Mouse (Mus musculus) liver, adult 2 months (tissue): ENCODE measurements at regions not wholly inside any gene's neighbourhood (a gene's known extent, or its start where the extent isn't known, plus 50 kb on each side); places are given as distances from the start of the nearest gene placed in this dataset.

Source experiments
- DNase-seq: peaks from one replicate; pipeline ENCODE4 v3.0.0-alpha.2; 2011; ENCODE audit warnings: low read depth, low spot score; ENCODE audit errors: extremely low read depth
- H3K27ac ChIP-seq: fragments of 200-500 bp; replicated peaks from 2 replicates; pipeline ENCODE4 v1.5.1; 2012; ENCODE audit warnings: low read depth, mild to moderate bottlenecking, control low read depth, inconsistent platforms, low read length; ENCODE audit not compliant: insufficient read depth
- H3K27me3 ChIP-seq: fragments of 200-500 bp; 2 replicates; pipeline ENCODE4 v1.6.1; 2012; ENCODE audit warnings: mild to moderate bottlenecking, moderate library complexity, low read length, inconsistent platforms; ENCODE audit not compliant: control insufficient read depth, insufficient read depth
- H3K36me3 ChIP-seq: fragments of 200-500 bp; 2 replicates; pipeline ENCODE4 v1.6.1; 2012; ENCODE audit warnings: low read length, inconsistent platforms; ENCODE audit not compliant: control insufficient read depth, insufficient read depth
- H3K4me1 ChIP-seq: fragments of 200-500 bp; 2 replicates; pipeline ENCODE4 v1.6.1; 2011; ENCODE audit warnings: low read length; ENCODE audit not compliant: control insufficient read depth, insufficient read depth
- H3K4me3 ChIP-seq: fragments of 200-500 bp; 2 replicates; pipeline ENCODE4 v1.5.1; 2011; ENCODE audit warnings: low read depth, mild to moderate bottlenecking, control low read depth, low read length, moderate library complexity; ENCODE audit not compliant: insufficient read depth
- H3K79me2 ChIP-seq: fragments of 200-500 bp; 2 replicates; pipeline ENCODE4 v1.6.1; 2012; ENCODE audit warnings: inconsistent platforms, mild to moderate bottlenecking, low read length, moderate library complexity; ENCODE audit not compliant: control insufficient read depth, insufficient read depth
- H3K9ac ChIP-seq: fragments of 200-500 bp; 2 replicates; pipeline ENCODE4 v1.6.1; 2012; ENCODE audit warnings: low read depth, mild to moderate bottlenecking, control low read depth, inconsistent platforms, low read length
- CTCF ChIP-seq: fragments of 200-500 bp; IDR thresholded peaks from 2 replicates; pipeline ENCODE4 v1.5.1; 2011; ENCODE audit warnings: low read depth, low read length, control low read depth
- POLR2A ChIP-seq: fragments of 200-500 bp; IDR thresholded peaks from 2 replicates; pipeline ENCODE4 v1.6.1; 2011; ENCODE audit warnings: low read length, control low read depth; ENCODE audit not compliant: insufficient read depth; ENCODE audit errors: extremely low read depth
- WGBS: fragments of 180-500 bp; shearing (Covaris S2); methylation state at CpG from one replicate; pipeline ENCODE4 v1.1.7; 2018; 5-methylcytosine and 5-hydroxymethylcytosine counted together

DNA sequence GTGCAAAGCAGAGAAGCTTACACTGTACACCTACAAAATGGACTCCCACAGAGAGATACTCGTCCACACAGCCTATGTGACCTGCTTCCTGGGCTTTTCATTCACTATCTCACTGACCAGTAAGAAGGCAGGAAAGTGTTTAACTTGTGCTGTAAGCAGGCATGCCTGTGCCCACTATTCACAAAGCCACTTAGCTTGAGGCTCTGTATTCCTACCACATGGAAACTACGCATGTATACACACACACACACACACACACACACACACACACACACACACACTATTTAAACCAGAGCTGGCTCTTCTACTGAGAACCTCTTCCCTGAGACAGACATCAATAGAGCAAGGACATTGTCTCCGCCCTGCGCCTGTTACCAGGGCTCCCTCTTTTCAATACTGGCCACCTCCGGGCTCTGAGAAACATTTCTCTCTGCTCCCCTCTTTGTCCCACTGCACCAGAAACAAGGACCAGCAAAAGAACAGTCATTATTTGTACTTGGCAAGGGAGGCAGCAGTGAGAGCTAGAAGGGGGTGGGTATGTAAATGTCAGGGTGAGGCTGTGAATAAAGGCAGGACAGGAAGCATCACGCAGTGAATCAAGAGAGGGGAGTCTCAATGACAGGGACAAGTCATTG, 400.2 kb upstream of the Spred2 start:
- no peaks in the 10 kb centered on the region for H3K4me1 ChIP-seq
- H3K27me3 ChIP-seq: 0 out of 2 replicates have a peak, but pooled peaks cover 3% of the 10 kb centered on the region
- H3K4me3 ChIP-seq: no peak overlapping the region
- no peaks in the 10 kb centered on the region for H3K79me2 ChIP-seq
- WGBS: 64% methylated on average over 6 of the region's 6 CpGs
- DNase-seq: no peak
- no peak overlapping the region for H3K27ac ChIP-seq
- no peaks in the 10 kb centered on the region for H3K36me3 ChIP-seq
- H3K9ac ChIP-seq: no peak overlapping the region
- no peak for TF ChIP-seq CTCF
- TF ChIP-seq POLR2A: no peak

GRCm38 (mm10) chr11:19529126-19529525, 395.0 kb upstream of the Spred2 start:
- TF ChIP-seq CTCF (no peak), POLR2A (no peak)
- Histone ChIP-seq H3K79me2 (no peaks in the 10 kb centered on the region), H3K4me3 (no peak overlapping the region), H3K9ac (no peak overlapping the region), H3K36me3 (no peaks in the 10 kb centered on the region), H3K4me1 (no peaks in the 10 kb centered on the region), H3K27ac (no peak overlapping the region), H3K27me3 (0 out of 2 replicates have a peak, but pooled peaks cover 3% of the 10 kb centered on the region)
- WGBS: 76% methylated on average over 5 of the region's 5 CpGs
- DNase-seq: no peak

DNA sequence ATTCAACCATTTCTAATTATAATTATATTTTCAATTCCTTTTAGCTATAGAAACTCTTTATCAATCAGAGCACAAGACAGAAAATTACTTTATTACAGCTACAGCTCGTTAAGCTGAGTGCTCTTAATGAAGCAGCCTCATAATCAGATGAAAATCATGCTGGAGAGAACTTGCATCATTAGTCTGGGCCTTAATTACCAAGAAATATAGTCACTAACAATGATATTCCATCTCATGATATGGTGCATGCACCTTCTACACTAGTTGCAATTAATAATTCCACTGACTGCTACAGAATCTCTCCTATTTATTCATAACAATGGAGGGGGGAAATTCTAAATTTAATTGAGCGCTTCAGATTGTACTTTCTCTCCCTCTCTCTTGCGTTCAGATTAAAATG, 393.5 kb upstream of the Spred2 start:
- TF ChIP-seq POLR2A (no peak), CTCF (no peak)
- Histone ChIP-seq H3K27me3 (0 out of 2 replicates have a peak, but pooled peaks cover 3% of the 10 kb centered on the region), H3K4me1 (no peaks in the 10 kb centered on the region), H3K36me3 (no peaks in the 10 kb centered on the region), H3K27ac (no peak overlapping the region), H3K9ac (no peak overlapping the region), H3K4me3 (no peak overlapping the region), H3K79me2 (no peaks in the 10 kb centered on the region)
- DNase-seq: no peak
- 81% methylated on average over 3 of the region's 3 CpGs for WGBS

GRCm38 (mm10) chr11:19531255-19532003, 392.7 kb upstream of the Spred2 start:
- DNase-seq: no peak
- H3K27me3 ChIP-seq: no peaks in the 10 kb centered on the region

DNA sequence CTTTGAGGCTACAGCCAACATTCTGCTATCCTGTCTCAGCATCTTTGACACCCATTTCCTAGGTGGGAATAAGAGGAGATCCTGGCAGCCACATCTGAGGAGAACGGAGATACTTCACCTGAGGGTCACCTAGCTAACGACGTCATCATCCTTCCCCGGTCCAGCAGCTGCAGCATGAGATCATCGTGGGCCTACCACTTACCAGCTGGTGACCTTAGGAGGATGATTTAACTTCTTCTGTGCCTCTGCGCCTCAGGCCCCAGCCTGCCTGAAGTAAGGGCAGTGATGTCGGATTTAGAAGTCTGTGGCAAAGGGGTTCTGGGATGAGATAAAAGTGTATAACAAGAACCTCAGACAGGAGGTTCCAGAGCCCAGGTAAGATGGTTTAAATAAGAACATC, 391.3 kb upstream of the Spred2 start:
- Histone ChIP-seq H3K27ac (no peak overlapping the region), H3K79me2 (no peaks in the 10 kb centered on the region), H3K9ac (no peak overlapping the region), H3K4me3 (no peak overlapping the region), H3K4me1 (no peaks in the 10 kb centered on the region), H3K36me3 (no peaks in the 10 kb centered on the region), H3K27me3 (no peaks in the 10 kb centered on the region)
- no peak for DNase-seq
- no peak for TF ChIP-seq POLR2A
- no peak for TF ChIP-seq CTCF
- 91% methylated on average over 7 of the region's 7 CpGs for WGBS

More at GRCm38 (mm10) chr11:19531255-19532003, 392.7 kb upstream of the Spred2 start:
- Histone ChIP-seq H3K36me3 (no peaks in the 10 kb centered on the region), H3K27ac (no peak overlapping the region), H3K4me3 (no peak overlapping the region), H3K9ac (no peak overlapping the region), H3K4me1 (no peaks in the 10 kb centered on the region), H3K79me2 (no peaks in the 10 kb centered on the region)
- WGBS: 71% methylated on average over 20 of the region's 20 CpGs
- TF ChIP-seq CTCF: no peak
- no peak for TF ChIP-seq POLR2A

- no peak overlapping the region for H3K9ac ChIP-seq
- H3K27me3 ChIP-seq: no peaks in the 10 kb centered on the region
- DNase-seq: no peak
- TF ChIP-seq POLR2A (no peak), CTCF (no peak)
- H3K4me1 ChIP-seq: no peaks in the 10 kb centered on the region
- H3K27ac ChIP-seq: no peak overlapping the region
- WGBS: 69% methylated on average over 1 of the region's 1 CpGs
- H3K36me3 ChIP-seq: no peaks in the 10 kb centered on the region
- H3K79me2 ChIP-seq: no peaks in the 10 kb centered on the region
- H3K4me3 ChIP-seq: no peak overlapping the region
Observed at GRCm38 (mm10) chr11:19533701-19534100, 390.5 kb upstream of the Spred2 start.
